Comparison of ENCODE assay signal across 9 mouse cellular contexts in the genomic region with DNA sequence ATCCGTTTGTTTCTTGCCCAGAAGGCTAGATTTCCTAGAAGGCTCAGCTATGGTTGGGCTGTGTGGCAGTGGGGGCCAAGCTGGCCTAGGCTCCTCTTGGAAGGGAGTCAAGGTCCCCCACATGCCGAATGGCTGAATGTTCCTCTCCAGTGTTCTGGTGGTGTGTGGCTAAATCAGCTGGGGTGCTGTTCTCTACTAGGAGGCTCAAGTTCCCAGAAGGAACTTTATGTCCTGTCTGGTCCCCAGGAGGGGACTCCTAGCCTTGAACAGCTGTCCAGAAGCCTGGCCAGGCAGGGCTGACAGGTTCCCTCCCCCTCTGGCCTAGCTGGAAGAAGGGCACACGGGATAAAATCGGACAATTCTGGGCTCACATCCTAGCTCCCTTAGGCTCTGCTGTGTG.
A peak's percentile ranks its signal among the peaks of the same experiment; 100 is the strongest.
DNase-seq lines count a peak whose midpoint lies in the region; ATAC-seq and TF ChIP-seq lines count a peak whose summit lies in the region.
"Had no signal": no experiment of that assay in that cellular context is flagged by ENCODE, and none has a peak within 500 bp of the region (broad histone marks: within the 10 kb centered on the region; RNA-seq: fewer than 3 reads in every experiment).

No protein-coding gene starts in this region.

- no peaks in the 10 kb centered on the region for H3K27me3 ChIP-seq in hindbrain, embryonic 10.5 days (ENCODE audit: insufficient read depth, poor library complexity, severe bottlenecking)
- no peaks in the 10 kb centered on the region for H3K27me3 ChIP-seq in hindbrain, embryonic 14.5 days (ENCODE audit: control insufficient read depth, insufficient read depth, low read length)
- no peaks in the 10 kb centered on the region for H3K27me3 ChIP-seq in Patski
- no peaks in the 10 kb centered on the region for H3K27me3 ChIP-seq in limb, embryonic 12.5 days

- H3K9me3 ChIP-seq in hindbrain, embryonic 10.5 days, result peaks cover 5% of the 10 kb centered on the region; the same call in 1 of the 2 replicates
- H3K9me3 ChIP-seq in hindbrain, embryonic 14.5 days (ENCODE audit: control insufficient read depth, low read length), result no peaks in the 10 kb centered on the region
- H3K9me3 ChIP-seq in limb, embryonic 12.5 days, result no peaks in the 10 kb centered on the region; the same call in 1 of the 2 replicates
- H3K9me3 ChIP-seq: G1E had no signal

- H3K4me3 ChIP-seq in hindbrain, embryonic 10.5 days, result no peak overlapping the region
- H3K4me3 ChIP-seq in hindbrain, embryonic 14.5 days (replicated peaks; ENCODE audit: low read length), result no peak overlapping the region
- H3K4me3 ChIP-seq in limb, embryonic 12.5 days (replicated peaks), result no peak overlapping the region

- H3K4me1 ChIP-seq in hindbrain, embryonic 10.5 days (replicated peaks), result peaks cover 31% of the 10 kb centered on the region
- 0 out of 2 replicates have a peak, but pooled peaks cover 4% of the 10 kb centered on the region for H3K4me1 ChIP-seq in hindbrain, embryonic 14.5 days (replicated peaks; ENCODE audit: control insufficient read depth, insufficient read depth, low read length)
- H3K4me1 ChIP-seq in limb, embryonic 12.5 days (replicated peaks), result peaks cover 24% of the 10 kb centered on the region

- POLR2A ChIA-PET in Patski (lab: Charles Lee), result interaction anchor here (0.7 to 1.3 kb wide), 5 partner anchors 9 to 134 kb away, joined by 3 to 4 read pairs (median 3); no protein-coding TSS in a partner anchor

- DNase-seq in hindbrain, embryonic 10.5 days (ENCODE audit: low spot score), result no peak
- DNase-seq in hindbrain, embryonic 14.5 days (ENCODE audit: low spot score), result no peak
- no peak for DNase-seq in Patski (ENCODE audit: low read depth, low spot score)
- DNase-seq in gastrocnemius, postnatal 25 days, result peak; percentile 85
- no peak for DNase-seq in thymus, postnatal 14 days
- no peak for DNase-seq in urinary bladder, postnatal 25 days (ENCODE audit: low spot score)

- H3K9ac ChIP-seq in hindbrain, embryonic 14.5 days, result no peak overlapping the region
- H3K9ac ChIP-seq in limb, embryonic 12.5 days (replicated peaks), result peak overlapping the region; percentile 46; the same call in 1 of the 2 replicates

- peak overlapping the region; percentile 82 for H3K27ac ChIP-seq in hindbrain, embryonic 10.5 days
- H3K27ac ChIP-seq in hindbrain, embryonic 14.5 days, result no peak overlapping the region
- peak overlapping the region; percentile 92 for H3K27ac ChIP-seq in limb, embryonic 12.5 days

- H3K4me2 ChIP-seq in hindbrain, embryonic 14.5 days (replicated peaks), result no peak overlapping the region
- peak overlapping the region; percentile 35; the same call in 1 of the 2 replicates for H3K4me2 ChIP-seq in limb, embryonic 12.5 days

- no peak for TF ChIP-seq CTCF in Patski (IDR thresholded peaks at IDR 0.05)

- CTCF ChIA-PET in Patski (lab: Charles Lee), result interaction anchor here (0.8 to 2.4 kb wide), 5 partner anchors 10 to 135 kb away, joined by 3 to 14 read pairs (median 4); no protein-coding TSS in a partner anchor

- ATAC-seq in hindbrain, embryonic 14.5 days (ENCODE audit: low FRiP score), result no peak
- ATAC-seq in Patski, result peak; percentile 15
- no peak; the same call in 1 of the 2 replicates for ATAC-seq in limb, embryonic 12.5 days (ENCODE audit: insufficient number of reproducible peaks, insufficient read depth, low FRiP score, low TSS enrichment, low read depth)
- ATAC-seq in erythroblast, adult 5-6 weeks (replicated peaks; ENCODE audit: low FRiP score, poor library complexity, severe bottlenecking), result no peak

- no peaks in the 10 kb centered on the region for H3K36me3 ChIP-seq in hindbrain, embryonic 10.5 days
- no peaks in the 10 kb centered on the region for H3K36me3 ChIP-seq in hindbrain, embryonic 14.5 days (replicated peaks; ENCODE audit: control insufficient read depth, insufficient read depth)
- no peaks in the 10 kb centered on the region for H3K36me3 ChIP-seq in limb, embryonic 12.5 days
- H3K36me3 ChIP-seq: G1E had no signal

- 48% methylated on average over 4 of the region's 4 CpGs for WGBS in hindbrain, embryonic 10.5 days
- 69% methylated on average over 4 of the region's 4 CpGs for WGBS in hindbrain, embryonic 14.5 days
- WGBS in limb, embryonic 12.5 days, result 17% methylated on average over 4 of the region's 4 CpGs

- in situ Hi-C loops in Patski (cut with MboI; ENCODE audit: low pct_unique_long_range_greater_than_20kb), result no loop called here
